Mouse (Mus musculus): ENCODE measurements at regions not wholly inside any gene's neighbourhood (a gene's known extent, or its start where the extent isn't known, plus 50 kb on each side); places are given as distances from the start of the nearest gene placed in this dataset.

GRCm38 (mm10) chr13:102537424-102538242, 155.7 kb upstream of the Cd180 start:
- no peak for DNase-seq (ENCODE audit: low read depth, low spot score)
- WGBS, result 31% methylated on average over 19 of the region's 19 CpGs

- 85% methylated on average over 4 of the region's 4 CpGs for WGBS
- no peak for DNase-seq (ENCODE audit: low read depth, low spot score)
These were observed 152.9 kb upstream of the Cd180 start for GRCm38 (mm10) chr13:102540436-102540835.

GRCm38 (mm10) chr13:102544359-102545165, 148.8 kb upstream of the Cd180 start:
- WGBS, result 92% methylated on average over 5 of the region's 5 CpGs

GRCm38 (mm10) chr13:102545845-102546615, 147.3 kb upstream of the Cd180 start:
- 26% methylated on average over 17 of the region's 17 CpGs for WGBS
- DNase-seq (ENCODE audit: low read depth, low spot score), result peak; percentile 28

More at GRCm38 (mm10) chr13:102544359-102545165, 148.8 kb upstream of the Cd180 start:
- DNase-seq (ENCODE audit: low read depth, low spot score), result no peak

- no peak for DNase-seq (ENCODE audit: low read depth, low spot score)
- 83% methylated on average over 6 of the region's 6 CpGs for WGBS
These were observed 145.1 kb upstream of the Cd180 start for GRCm38 (mm10) chr13:102548252-102548651.

- no peak for DNase-seq (ENCODE audit: low read depth, low spot score)
- 84% methylated on average over 3 of the region's 3 CpGs for WGBS
These were observed 126.3 kb upstream of the Cd180 start for GRCm38 (mm10) chr13:102566846-102567572.

GRCm38 (mm10) chr13:102569580-102569979, 123.8 kb upstream of the Cd180 start:
- DNase-seq (ENCODE audit: low read depth, low spot score), result peak; percentile 46
- 28% methylated on average over 3 of the region's 3 CpGs for WGBS

GRCm38 (mm10) chr13:102570286-102570685, 123.1 kb upstream of the Cd180 start:
- DNase-seq (ENCODE audit: low read depth, low spot score), result no peak
- WGBS, result 85% methylated on average over 1 of the region's 1 CpGs

- WGBS, result 64% methylated on average over 5 of the region's 5 CpGs
These were observed 120.0 kb upstream of the Cd180 start for GRCm38 (mm10) chr13:102573286-102573921.

GRCm38 (mm10) chr13:102576871-102577662, 116.3 kb upstream of the Cd180 start:
- no peak for DNase-seq (ENCODE audit: low read depth, low spot score)
- 81% methylated on average over 7 of the region's 7 CpGs for WGBS

More at GRCm38 (mm10) chr13:102573286-102573921, 120.0 kb upstream of the Cd180 start:
- DNase-seq (ENCODE audit: low read depth, low spot score), result no peak

- peak; percentile 45 for DNase-seq (ENCODE audit: low read depth, low spot score)
- WGBS, result 20% methylated on average over 2 of the region's 2 CpGs
These were observed 114.5 kb upstream of the Cd180 start for GRCm38 (mm10) chr13:102578811-102579210.

GRCm38 (mm10) chr13:102579638-102580037, 113.7 kb upstream of the Cd180 start:
- WGBS, result 78% methylated on average over 3 of the region's 3 CpGs
- DNase-seq (ENCODE audit: low read depth, low spot score), result no peak

- 31% methylated on average over 12 of the region's 12 CpGs for WGBS
- no peak for DNase-seq (ENCODE audit: low read depth, low spot score)
These were observed 109.2 kb upstream of the Cd180 start for GRCm38 (mm10) chr13:102583984-102584645.

GRCm38 (mm10) chr13:102586215-102586614, 107.1 kb upstream of the Cd180 start:
- WGBS, result 80% methylated on average over 5 of the region's 6 CpGs
- DNase-seq (ENCODE audit: low read depth, low spot score), result no peak

- no peak for DNase-seq (ENCODE audit: low read depth, low spot score)
- 59% methylated on average over 18 of the region's 18 CpGs for WGBS
These were observed 103.5 kb upstream of the Cd180 start for GRCm38 (mm10) chr13:102589680-102590435.

GRCm38 (mm10) chr13:102591803-102592537, 101.4 kb upstream of the Cd180 start:
- no peak for DNase-seq (ENCODE audit: low read depth, low spot score)
- 83% methylated on average over 4 of the region's 4 CpGs for WGBS

All from large intestine, adult 2 months (tissue).